Mouse (Mus musculus): ENCODE measurements around the gene Gm21698.
"Not testable (repeated sequence)": the region's sequence is repeated elsewhere in the genome, so short reads cannot be mapped to it uniquely, and the experiment has no call there.

Gm21698 gene

GRCm38 (mm10) chr5:25988550-25988949 is at the start of gene Gm21698:
Gene Gm21698, minus strand, starts transcription at chr5:25988650.
- not testable (repeated sequence) for DNase-seq

GRCm38 (mm10) chr5:26022816-26023215 is 34.4 kb upstream of the Gm21698 start, which contains the start of gene Gm5862:
Gene Gm5862, minus strand, starts transcription at chr5:26022916.
- DNase-seq: not testable (repeated sequence)

- DNase-seq: not testable (repeated sequence)
These were observed 19.2 kb upstream of the Gm21698 start for GRCm38 (mm10) chr5:26007697-26008096.

- DNase-seq: not testable (repeated sequence)
These were observed 18.7 kb upstream of the Gm21698 start for GRCm38 (mm10) chr5:26006937-26007695.

GRCm38 (mm10) chr5:26004698-26005097 is 16.2 kb upstream of the Gm21698 start, which contains the start of gene Gm1979:
Gene Gm1979, minus strand, starts transcription at chr5:26004798.
- not testable (repeated sequence) for DNase-seq

GRCm38 (mm10) chr5:25972563-25972962 is 15.9 kb downstream of the Gm21698 start, which contains the start of gene Gm21680:
Gene Gm21680, minus strand, starts transcription at chr5:25972663.
- not testable (repeated sequence) for DNase-seq

GRCm38 (mm10) chr5:25957050-25957449 is 31.4 kb downstream of the Gm21698 start:
- DNase-seq: not testable (repeated sequence)

GRCm38 (mm10) chr5:25956611-25957010 is 31.8 kb downstream of the Gm21698 start:
- DNase-seq: not testable (repeated sequence)

- DNase-seq: not testable (repeated sequence)
These were observed 34.1 kb downstream of the Gm21698 start, which contains the start of gene Gm21671 for GRCm38 (mm10) chr5:25954317-25954716. Gene Gm21671, minus strand, starts transcription at chr5:25954417.

GRCm38 (mm10) chr5:25945391-25945790 is 43.1 kb downstream of the Gm21698 start:
- DNase-seq: not testable (repeated sequence)

- not testable (repeated sequence) for DNase-seq
These were observed 46.2 kb downstream of the Gm21698 start, which contains the start of gene Gm21663 for GRCm38 (mm10) chr5:25942281-25942680. Gene Gm21663, minus strand, starts transcription at chr5:25942381.

Measured in kidney, adult 18-20 months (tissue).